Mouse (Mus musculus) left cerebral cortex, adult 9 months (tissue): ENCODE results near the gene Lcn2.

Experiments used
- DNase-seq, 2 experiments: peaks; one replicate each; pipeline ENCODE4 v3.0.0; 2022; ENCODE audit warnings: low spot score in 2 of 2

Lcn2 gene

GRCm38 (mm10) chr2:32344056-32344455 is 44.0 kb downstream of the Lcn2 start:
- peak in 1 of 2 experiments; percentile 78 for DNase-seq

GRCm38 (mm10) chr2:32343351-32343671 is 44.7 kb downstream of the Lcn2 start:
- no peak for DNase-seq

GRCm38 (mm10) chr2:32342539-32343350 is 45.3 kb downstream of the Lcn2 start:
- DNase-seq, result peak in 1 of 2 experiments; percentile 84

- no peak for DNase-seq
Measured at GRCm38 (mm10) chr2:32342039-32342438, 46.0 kb downstream of the Lcn2 start.

- no peak for DNase-seq
Measured at GRCm38 (mm10) chr2:32341634-32341939, 46.5 kb downstream of the Lcn2 start.

GRCm38 (mm10) chr2:32340836-32341633 is 47.0 kb downstream of the Lcn2 start:
- DNase-seq, result peak in 1 of 2 experiments; percentile 77

- DNase-seq, result no peak
Measured at GRCm38 (mm10) chr2:32339912-32340642, 48.0 kb downstream of the Lcn2 start.

- DNase-seq, result no peak
Measured at GRCm38 (mm10) chr2:32335888-32336287, 52.2 kb downstream of the Lcn2 start.
